Mouse (Mus musculus) liver, embryonic 16.5 days (tissue): ENCODE results near the gene Spr. TPM values are rescaled to one million over a fixed set of nuclear protein-coding genes. Genes with fewer than 3 reads are reported as not detected.

Experiments used
- ATAC-seq: fragments of 200-750 bp; cut with Nextera tagmentation; 2 replicates; pipeline ENCODE4 v1.8.0; 2017; ENCODE audit warnings: low read depth, mild to moderate bottlenecking, moderate number of reproducible peaks, moderate library complexity
- H3K27ac ChIP-seq: fragments of 300-500 bp; sonication (generic); 2 replicates; pipeline ENCODE4 v1.5.1; 2014; ENCODE audit warnings: mild to moderate bottlenecking, low read length
- H3K27me3 ChIP-seq: fragments of 300-500 bp; sonication (generic); 2 replicates; pipeline ENCODE4 v1.6.1; 2014; ENCODE audit warnings: low read depth, low read length, mixed read lengths; ENCODE audit not compliant: control insufficient read depth, insufficient read depth
- H3K36me3 ChIP-seq: fragments of 300-500 bp; sonication (generic); 2 replicates; pipeline ENCODE4 v1.6.1; 2014; ENCODE audit warnings: mild to moderate bottlenecking; ENCODE audit not compliant: control insufficient read depth, insufficient read depth
- H3K4me1 ChIP-seq: fragments of 300-500 bp; sonication (generic); 2 replicates; pipeline ENCODE4 v1.6.1; 2014; ENCODE audit warnings: low read depth, low read length, mixed read lengths; ENCODE audit not compliant: control insufficient read depth
- H3K4me2 ChIP-seq: fragments of 300-500 bp; sonication (generic); 2 replicates; pipeline ENCODE4 v1.6.1; 2014; ENCODE audit warnings: low read depth, low read length, mixed read lengths
- H3K4me3 ChIP-seq: fragments of 300-500 bp; sonication (generic); 2 replicates; pipeline ENCODE4 v1.5.1; 2014; ENCODE audit warnings: low read depth, mild to moderate bottlenecking, low read length
- H3K9ac ChIP-seq: fragments of 300-500 bp; sonication (generic); 2 replicates; pipeline ENCODE4 v1.6.1; 2014; ENCODE audit warnings: low read depth, low read length
- H3K9me3 ChIP-seq: fragments of 300-500 bp; sonication (generic); replicated peaks from 2 replicates; pipeline ENCODE4 v1.6.1; 2016; ENCODE audit warnings: low read length; ENCODE audit not compliant: control insufficient read depth
- whole genome bisulfite sequencing: fragments of 180-500 bp; shearing (Covaris S2); extraction: QIAGEN DNeasy Blood & Tissue Kit; methylation state at CpG from one replicate; pipeline ENCODE4 v1.1.7; 2014; ENCODE audit not compliant: insufficient replicate concordance; 5-methylcytosine and 5-hydroxymethylcytosine counted together
- polyA plus RNA-seq: library from polyadenylated mRNA; unstranded; fragments of >200 nt; fragmentation: Nextera tagmentation; extraction: Ambion mirVana; gene quantifications from 2 replicates; pipeline ENCODE4 v1.2.1, GENCODE M21; 2015

The Spr gene
- polyA plus RNA-seq, 1 experiment from 2014 or later, result 30.2 TPM

GRCm38 (mm10) chr6:85096441-85096840 lies 41.1 kb downstream of the Spr start:
- Histone ChIP-seq H3K9me3 (no peaks in the 10 kb centered on the region), H3K9ac (no peak overlapping the region), H3K4me2 (no peak overlapping the region), H3K36me3 (no peaks in the 10 kb centered on the region), H3K4me3 (no peak overlapping the region), H3K4me1 (no peaks in the 10 kb centered on the region), H3K27me3 (no peaks in the 10 kb centered on the region), H3K27ac (no peak overlapping the region)
- 47% methylated on average over 2 of the region's 2 CpGs for WGBS
- ATAC-seq, result no peak

DNA sequence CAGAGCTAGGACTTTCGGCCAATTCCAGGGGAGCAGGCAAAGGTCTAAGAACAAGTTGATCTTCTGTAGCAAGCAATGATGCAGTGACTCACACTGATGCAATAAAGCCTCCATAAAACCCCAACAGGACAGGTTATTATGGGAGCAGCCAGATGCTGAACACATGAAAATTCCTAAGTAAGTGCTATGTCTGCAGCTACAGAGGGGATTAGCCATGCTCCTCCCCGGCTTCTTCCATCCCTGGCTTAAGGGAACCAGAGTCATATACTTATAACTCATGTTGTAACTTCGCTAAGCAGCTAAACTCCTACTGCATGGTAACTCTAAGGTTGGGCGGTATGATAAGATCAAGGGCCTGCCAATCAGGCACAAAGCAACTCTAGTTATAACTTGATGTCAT lies 50.1 kb downstream of the Spr start:
- Histone ChIP-seq H3K9ac (no peak overlapping the region), H3K4me3 (no peak overlapping the region)
- WGBS, result 60% methylated on average over 4 of the region's 4 CpGs

GRCm38 (mm10) chr6:85086645-85087044 lies 50.9 kb downstream of the Spr start:
- H3K4me1 ChIP-seq, result no peaks in the 10 kb centered on the region
- H3K4me3 ChIP-seq, result no peak overlapping the region
- no peak overlapping the region for H3K27ac ChIP-seq
- WGBS, result 38% methylated on average over 3 of the region's 3 CpGs
- H3K9me3 ChIP-seq, result no peaks in the 10 kb centered on the region
- no peaks in the 10 kb centered on the region for H3K27me3 ChIP-seq
- no peaks in the 10 kb centered on the region for H3K36me3 ChIP-seq
- no peak overlapping the region for H3K4me2 ChIP-seq
- no peak for ATAC-seq
- no peak overlapping the region for H3K9ac ChIP-seq

More for the DNA sequence above, 50.1 kb downstream of the Spr start:
- Histone ChIP-seq H3K27ac (no peak overlapping the region), H3K27me3 (no peaks in the 10 kb centered on the region), H3K4me2 (no peak overlapping the region), H3K9me3 (no peaks in the 10 kb centered on the region), H3K4me1 (no peaks in the 10 kb centered on the region), H3K36me3 (no peaks in the 10 kb centered on the region)
- no peak for ATAC-seq

Other genes with a start within 250 kb of the Spr start
- 3.6 TPM in 2 replicates for gene Exoc6b, start 68.3 kb downstream of the Spr start, polyA plus RNA-seq
- not detected in 2 replicates for gene Emx1, start 49.7 kb upstream of the Spr start, polyA plus RNA-seq
- 1.8 and 2.0 TPM in 2 replicates for gene Sfxn5, start 195.7 kb upstream of the Spr start, polyA plus RNA-seq
- 0.85 and 1.0 TPM in 2 replicates for gene Rab11fip5, start 236.9 kb upstream of the Spr start, polyA plus RNA-seq